Mouse (Mus musculus): ENCODE measurements around the gene 1700016D06Rik. TPM values are rescaled to one million over a fixed set of nuclear protein-coding genes. Genes with fewer than 3 reads are reported as not detected.

Gene 1700016D06Rik
- polyA plus RNA-seq, 1 experiment from 2014 or later, result not detected

- 62% methylated on average over 4 of the region's 4 CpGs for WGBS
- Histone ChIP-seq H3K9ac (no peak overlapping the region), H3K9me3 (ENCODE audit: low read depth, low read length) (no peaks in the 10 kb centered on the region), H3K27ac (ENCODE audit: low read depth) (no peak overlapping the region), H3K36me3 (ENCODE audit: insufficient read depth) (peaks cover 78% of the 10 kb centered on the region), H3K4me2 (no peak overlapping the region), H3K4me3 (ENCODE audit: low read depth, low read length) (no peak overlapping the region), H3K4me1 (ENCODE audit: insufficient read depth) (no peaks in the 10 kb centered on the region), H3K27me3 (ENCODE audit: insufficient read depth, low read length) (no peaks in the 10 kb centered on the region)
- 0 out of 2 replicates have a peak, but pooled peaks have one; percentile 31 for ATAC-seq (ENCODE audit: insufficient read depth)
- TF ChIP-seq CTCF (IDR thresholded peaks at IDR 0.05; ENCODE audit: low read depth), result no peak
- peak; percentile 34 for DNase-seq
These were observed 75.8 kb downstream of the 1700016D06Rik start for GRCm38 (mm10) chr8:11625084-11625483.

DNA sequence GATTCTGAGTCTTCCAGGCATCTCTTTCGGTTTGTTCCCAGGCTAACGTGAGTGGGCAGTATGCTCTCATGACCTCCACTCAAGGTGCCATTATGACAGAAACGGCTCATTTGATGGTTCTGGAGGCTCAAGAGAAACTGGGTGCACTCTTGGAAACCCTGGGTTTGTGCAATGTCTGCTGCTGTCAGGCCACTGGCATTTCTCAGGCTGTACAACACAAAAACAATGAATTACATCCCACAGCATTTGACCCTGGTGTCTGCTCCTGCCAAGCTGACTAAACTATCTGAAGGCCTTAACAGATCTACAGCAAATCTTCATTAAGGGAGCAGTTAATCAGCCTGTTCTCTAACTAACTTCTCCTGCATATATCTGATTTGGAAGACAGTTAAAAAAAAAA is 81.8 kb downstream of the 1700016D06Rik start:
- no peak for DNase-seq
- Histone ChIP-seq H3K36me3 (ENCODE audit: insufficient read depth) (peaks cover 82% of the 10 kb centered on the region), H3K4me1 (ENCODE audit: insufficient read depth) (no peaks in the 10 kb centered on the region), H3K4me2 (no peak overlapping the region), H3K9ac (no peak overlapping the region), H3K27ac (ENCODE audit: low read depth) (no peak overlapping the region), H3K4me3 (ENCODE audit: low read depth, low read length) (no peak overlapping the region), H3K27me3 (ENCODE audit: insufficient read depth, low read length) (no peaks in the 10 kb centered on the region), H3K9me3 (ENCODE audit: low read depth, low read length) (no peaks in the 10 kb centered on the region)
- TF ChIP-seq CTCF (IDR thresholded peaks at IDR 0.05; ENCODE audit: low read depth), result no peak
- 82% methylated on average over 3 of the region's 3 CpGs for WGBS
- no peak for ATAC-seq (ENCODE audit: insufficient read depth)

- TF ChIP-seq CTCF (IDR thresholded peaks at IDR 0.05; ENCODE audit: low read depth), result no peak
- WGBS, result 72% methylated on average over 2 of the region's 2 CpGs
- Histone ChIP-seq H3K27ac (ENCODE audit: low read depth) (no peak overlapping the region), H3K4me1 (ENCODE audit: insufficient read depth) (no peaks in the 10 kb centered on the region), H3K9me3 (ENCODE audit: low read depth, low read length) (no peaks in the 10 kb centered on the region), H3K36me3 (ENCODE audit: insufficient read depth) (peaks cover 82% of the 10 kb centered on the region), H3K27me3 (ENCODE audit: insufficient read depth, low read length) (no peaks in the 10 kb centered on the region), H3K4me2 (no peak overlapping the region), H3K9ac (no peak overlapping the region), H3K4me3 (ENCODE audit: low read depth, low read length) (no peak overlapping the region)
- no peak for ATAC-seq (ENCODE audit: insufficient read depth)
- DNase-seq, result no peak
These were observed 82.8 kb downstream of the 1700016D06Rik start for GRCm38 (mm10) chr8:11618063-11618462.

DNA sequence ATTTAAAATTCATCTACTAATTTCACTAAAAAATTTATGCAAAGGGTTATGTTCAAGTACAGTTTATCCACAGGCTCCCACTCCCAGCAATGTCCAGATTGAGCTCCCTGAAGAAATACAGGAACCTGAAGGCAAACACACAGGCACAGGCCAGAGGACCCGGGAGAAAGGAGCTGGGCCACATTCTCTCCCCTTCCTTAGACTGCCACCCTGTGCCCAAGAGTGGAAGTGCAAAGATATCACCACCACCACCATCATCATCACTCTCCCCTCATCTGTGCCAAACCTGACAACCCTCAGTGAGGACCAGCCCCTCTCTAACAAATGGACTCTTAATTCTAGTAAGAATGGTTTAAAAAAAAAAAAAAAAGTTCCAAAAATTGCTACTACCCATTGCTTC is 84.6 kb downstream of the 1700016D06Rik start:
- 9% methylated on average over 1 of the region's 1 CpGs for WGBS
- Histone ChIP-seq H3K27ac (ENCODE audit: low read depth) (no peak overlapping the region), H3K27me3 (ENCODE audit: insufficient read depth, low read length) (no peaks in the 10 kb centered on the region), H3K9me3 (ENCODE audit: low read depth, low read length) (no peaks in the 10 kb centered on the region), H3K4me3 (ENCODE audit: low read depth, low read length) (no peak overlapping the region), H3K4me1 (ENCODE audit: insufficient read depth) (no peaks in the 10 kb centered on the region), H3K36me3 (ENCODE audit: insufficient read depth) (peaks cover 88% of the 10 kb centered on the region), H3K9ac (no peak overlapping the region), H3K4me2 (no peak overlapping the region)
- TF ChIP-seq CTCF (IDR thresholded peaks at IDR 0.05; ENCODE audit: low read depth), result peak; percentile 79
- DNase-seq (peak; percentile 61), ATAC-seq (ENCODE audit: insufficient read depth) (peak; percentile 35; the same call in 1 of the 2 replicates)

DNA sequence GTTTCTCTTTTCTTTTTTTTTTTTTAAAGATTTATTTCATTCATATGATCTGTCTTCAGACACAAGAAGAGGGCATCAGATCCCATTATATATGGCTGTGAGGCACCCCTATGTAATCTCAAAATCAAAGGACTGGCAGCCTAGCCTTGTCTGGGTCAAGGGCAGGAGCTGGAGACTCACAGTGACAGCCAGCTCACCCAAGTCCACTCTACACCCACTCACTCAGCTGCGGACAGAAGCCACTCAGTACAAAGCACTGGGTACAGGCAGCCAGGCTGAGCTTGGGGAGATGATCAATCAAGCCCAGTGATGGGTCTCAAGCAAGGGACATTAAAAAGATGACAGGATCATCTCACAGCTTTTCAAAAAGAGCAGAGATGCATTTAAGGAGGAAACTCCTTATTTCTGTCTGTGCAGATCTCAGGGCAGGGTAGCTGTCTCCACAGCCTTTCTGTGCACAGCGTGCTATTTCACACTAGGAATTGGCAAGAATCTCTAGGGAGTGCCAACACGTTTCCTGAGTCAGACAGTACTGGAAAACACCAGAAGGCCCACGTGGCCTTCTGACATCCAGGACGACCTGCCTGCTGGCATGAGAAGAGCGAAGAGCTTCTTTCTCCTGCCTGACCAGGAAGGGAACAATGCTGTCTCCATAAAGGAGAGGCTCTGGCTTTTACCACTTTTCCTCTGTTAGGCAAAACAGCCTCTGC is 86.6 kb downstream of the 1700016D06Rik start:
- ATAC-seq (ENCODE audit: insufficient read depth) (no peak), DNase-seq (no peak)
- H3K27me3 ChIP-seq (ENCODE audit: insufficient read depth, low read length), result no peaks in the 10 kb centered on the region
- H3K4me2 ChIP-seq, result no peak overlapping the region
- no peak overlapping the region for H3K27ac ChIP-seq (ENCODE audit: low read depth)
- H3K9ac ChIP-seq, result no peak overlapping the region
- no peaks in the 10 kb centered on the region for H3K4me1 ChIP-seq (ENCODE audit: insufficient read depth)
- peaks cover 87% of the 10 kb centered on the region for H3K36me3 ChIP-seq (ENCODE audit: insufficient read depth)
- H3K4me3 ChIP-seq (ENCODE audit: low read depth, low read length), result no peak overlapping the region
- no peaks in the 10 kb centered on the region for H3K9me3 ChIP-seq (ENCODE audit: low read depth, low read length)
- WGBS, result 79% methylated on average over 6 of the region's 6 CpGs
- TF ChIP-seq CTCF (IDR thresholded peaks at IDR 0.05; ENCODE audit: low read depth), result no peak

DNA sequence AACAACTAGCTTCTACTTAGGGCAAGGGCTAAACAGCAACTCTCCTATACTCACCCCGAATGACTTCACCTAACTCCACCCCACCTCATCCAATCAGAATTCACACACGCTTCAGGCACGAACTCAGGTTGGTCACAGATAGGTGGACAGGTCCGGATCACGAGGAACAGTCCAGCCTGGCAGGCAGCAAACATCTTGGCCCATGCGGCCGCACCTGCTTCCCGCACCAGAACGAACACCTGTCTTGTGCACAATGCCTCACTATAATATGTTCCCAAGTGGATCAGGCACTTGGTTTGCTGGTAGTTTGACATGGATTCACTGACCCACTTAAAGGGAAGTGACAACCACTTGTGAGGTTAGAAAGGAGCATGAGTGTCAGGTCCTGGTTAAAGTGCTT is 92.0 kb downstream of the 1700016D06Rik start:
- no peaks in the 10 kb centered on the region for H3K4me1 ChIP-seq (ENCODE audit: insufficient read depth)
- no peak overlapping the region for H3K4me2 ChIP-seq
- TF ChIP-seq CTCF (IDR thresholded peaks at IDR 0.05; ENCODE audit: low read depth), result no peak
- no peak for ATAC-seq (ENCODE audit: insufficient read depth)
- peaks cover 44% of the 10 kb centered on the region for H3K36me3 ChIP-seq (ENCODE audit: insufficient read depth)
- H3K27me3 ChIP-seq (ENCODE audit: insufficient read depth, low read length), result no peaks in the 10 kb centered on the region
- WGBS, result 96% methylated on average over 9 of the region's 9 CpGs
- H3K9ac ChIP-seq, result no peak overlapping the region
- H3K27ac ChIP-seq (ENCODE audit: low read depth), result no peak overlapping the region
- no peaks in the 10 kb centered on the region for H3K9me3 ChIP-seq (ENCODE audit: low read depth, low read length)
- no peak overlapping the region for H3K4me3 ChIP-seq (ENCODE audit: low read depth, low read length)
- DNase-seq, result no peak

Small RNA genes lying within 50 kb of the gene (microRNA-seq; reads per million reads assigned to microRNA genes)
- 0.71 reads per million for gene Mir7238 (ENCODE audit: borderline number of aligned reads)

Other genes with a start within 250 kb of the 1700016D06Rik start
- gene Rab20, start 222.4 kb downstream of the 1700016D06Rik start, polyA plus RNA-seq (2014; fragmentation: Nextera tagmentation; extraction: Ambion mirVana), result 12.8 and 12.9 TPM in 2 replicates
- gene Naxd, start 203.6 kb downstream of the 1700016D06Rik start, polyA plus RNA-seq (2014; fragmentation: Nextera tagmentation; extraction: Ambion mirVana), result 119 and 131 TPM in 2 replicates
- gene Cars2, start 150.3 kb downstream of the 1700016D06Rik start, polyA plus RNA-seq (2014; fragmentation: Nextera tagmentation; extraction: Ambion mirVana), result 22.9 and 25.3 TPM in 2 replicates
- gene Ing1, start 145.5 kb downstream of the 1700016D06Rik start, polyA plus RNA-seq (2014; fragmentation: Nextera tagmentation; extraction: Ambion mirVana), result 39.5 and 47.7 TPM in 2 replicates
- gene Ankrd10, start 65.3 kb downstream of the 1700016D06Rik start, polyA plus RNA-seq (2014; fragmentation: Nextera tagmentation; extraction: Ambion mirVana), result 91.5 and 98.2 TPM in 2 replicates
- 39.0 and 41.6 TPM in 2 replicates for gene Arhgef7, start 26.7 kb upstream of the 1700016D06Rik start, polyA plus RNA-seq (2014; fragmentation: Nextera tagmentation; extraction: Ambion mirVana)
- gene Tex29, start 139.4 kb upstream of the 1700016D06Rik start, polyA plus RNA-seq (2014; fragmentation: Nextera tagmentation; extraction: Ambion mirVana), result not detected in 2 replicates